Mouse (Mus musculus): ENCODE measurements at regions not wholly inside any gene's neighbourhood (a gene's known extent, or its start where the extent isn't known, plus 50 kb on each side); places are given as distances from the start of the nearest gene placed in this dataset.

- TF ChIP-seq GATA1 (IDR thresholded peaks at IDR 0.05; ENCODE audit: low read length): no peak
Observed at GRCm38 (mm10) chr13:97310186-97310854, 69.4 kb downstream of the Enc1 start.

GRCm38 (mm10) chr13:97309411-97309810, 68.5 kb downstream of the Enc1 start:
- no peak for TF ChIP-seq GATA1 (IDR thresholded peaks at IDR 0.05; ENCODE audit: low read length)

GRCm38 (mm10) chr13:97308431-97308830, 67.5 kb downstream of the Enc1 start:
- TF ChIP-seq GATA1 (IDR thresholded peaks at IDR 0.05; ENCODE audit: low read length): no peak
